Mouse (Mus musculus): ENCODE data around the gene Zdhhc3. TPM values are rescaled to one million over a fixed set of nuclear protein-coding genes. Genes with fewer than 3 reads are reported as not detected.

Zdhhc3 gene
- polyA plus RNA-seq, 1 experiment, result 320 TPM

- Histone ChIP-seq H3K27me3 (ENCODE audit: control insufficient read depth, insufficient read depth, low read length) (no peaks in the 10 kb centered on the region), H3K4me1 (ENCODE audit: control insufficient read depth, insufficient read depth, insufficient read length, low read length) (no peaks in the 10 kb centered on the region), H3K27ac (ENCODE audit: insufficient read depth, low read depth, low read length) (no peak overlapping the region), H3K4me3 (ENCODE audit: low read depth, low read length) (no peak overlapping the region), H3K36me3 (ENCODE audit: control insufficient read depth, insufficient read depth, low read length) (no peaks in the 10 kb centered on the region)
- TF ChIP-seq CTCF (IDR thresholded peaks at IDR 0.05; ENCODE audit: extremely low read depth, insufficient read length, insufficient replicate concordance, low read depth, low read length) (no peak), POLR2A (IDR thresholded peaks at IDR 0.05; ENCODE audit: low read depth, low read length) (no peak)
Observed at GRCm38 (mm10) chr9:123058724-123059292, 54.2 kb downstream of the Zdhhc3 start.

GRCm38 (mm10) chr9:123047665-123048064 lies 65.3 kb downstream of the Zdhhc3 start:
- H3K36me3 ChIP-seq (ENCODE audit: control insufficient read depth, insufficient read depth, low read length), result no peaks in the 10 kb centered on the region
- WGBS, result 67% methylated on average over 1 of the region's 1 CpGs
- H3K4me3 ChIP-seq (ENCODE audit: low read depth, low read length), result no peak overlapping the region
- H3K27ac ChIP-seq (ENCODE audit: insufficient read depth, low read depth, low read length), result no peak overlapping the region
- TF ChIP-seq POLR2A (IDR thresholded peaks at IDR 0.05; ENCODE audit: low read depth, low read length), result no peak
- no peak for TF ChIP-seq CTCF (IDR thresholded peaks at IDR 0.05; ENCODE audit: extremely low read depth, insufficient read length, insufficient replicate concordance, low read depth, low read length)
- no peaks in the 10 kb centered on the region for H3K27me3 ChIP-seq (ENCODE audit: control insufficient read depth, insufficient read depth, low read length)
- H3K4me1 ChIP-seq (ENCODE audit: control insufficient read depth, insufficient read depth, insufficient read length, low read length), result no peaks in the 10 kb centered on the region

GRCm38 (mm10) chr9:123034426-123034825 lies 78.6 kb downstream of the Zdhhc3 start, which contains the start of gene Tgm4:
Tgm4 (plus strand) TSS chr9:123034726.
- no peak for TF ChIP-seq CTCF (IDR thresholded peaks at IDR 0.05; ENCODE audit: extremely low read depth, insufficient read length, insufficient replicate concordance, low read depth, low read length)
- no peak for TF ChIP-seq POLR2A (IDR thresholded peaks at IDR 0.05; ENCODE audit: low read depth, low read length)
- H3K36me3 ChIP-seq (ENCODE audit: control insufficient read depth, insufficient read depth, low read length), result no peaks in the 10 kb centered on the region
- H3K27ac ChIP-seq (ENCODE audit: insufficient read depth, low read depth, low read length), result no peak within 1 kb of the TSS
- no peaks in the 10 kb centered on the region for H3K27me3 ChIP-seq (ENCODE audit: control insufficient read depth, insufficient read depth, low read length)
- 64% methylated on average over 4 of the region's 4 CpGs for WGBS
- H3K4me1 ChIP-seq (ENCODE audit: control insufficient read depth, insufficient read depth, insufficient read length, low read length), result peaks cover 13% of the 10 kb centered on the region
- H3K4me3 ChIP-seq (ENCODE audit: low read depth, low read length), result no peak within 1 kb of the TSS

- Histone ChIP-seq H3K27me3 (ENCODE audit: control insufficient read depth, insufficient read depth, low read length) (no peaks in the 10 kb centered on the region), H3K4me1 (ENCODE audit: control insufficient read depth, insufficient read depth, insufficient read length, low read length) (peaks cover 13% of the 10 kb centered on the region), H3K36me3 (ENCODE audit: control insufficient read depth, insufficient read depth, low read length) (no peaks in the 10 kb centered on the region), H3K4me3 (ENCODE audit: low read depth, low read length) (no peak overlapping the region), H3K27ac (ENCODE audit: insufficient read depth, low read depth, low read length) (peak overlapping the region; percentile 61)
- 27% methylated on average over 13 of the region's 13 CpGs for WGBS
- TF ChIP-seq CTCF (IDR thresholded peaks at IDR 0.05; ENCODE audit: extremely low read depth, insufficient read length, insufficient replicate concordance, low read depth, low read length) (no peak), POLR2A (IDR thresholded peaks at IDR 0.05; ENCODE audit: low read depth, low read length) (no peak)
Observed at GRCm38 (mm10) chr9:123031496-123032246, 81.3 kb downstream of the Zdhhc3 start.

DNA sequence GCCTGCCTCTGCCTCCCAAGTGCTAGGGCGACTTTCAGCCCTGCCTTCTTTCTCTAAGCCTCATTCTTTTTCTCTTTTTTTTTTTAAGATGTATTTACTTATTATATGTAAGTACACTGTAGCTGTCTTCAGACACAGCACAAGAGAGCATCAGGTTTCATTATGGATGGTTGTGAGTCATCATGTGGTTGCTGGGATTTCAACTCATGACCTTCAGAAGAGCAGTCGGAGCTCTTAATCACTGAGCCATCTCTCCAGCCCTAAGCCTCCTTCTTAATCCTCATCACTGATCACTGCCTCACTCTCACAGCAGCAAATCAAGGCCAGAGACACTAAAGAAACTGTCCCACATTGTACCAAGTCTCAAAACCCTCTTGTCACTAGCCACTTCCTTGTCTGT lies 88.8 kb downstream of the Zdhhc3 start:
- Histone ChIP-seq H3K4me1 (ENCODE audit: control insufficient read depth, insufficient read depth, insufficient read length, low read length) (peaks cover 4% of the 10 kb centered on the region; the same call in 1 of the 2 replicates), H3K27me3 (ENCODE audit: control insufficient read depth, insufficient read depth, low read length) (no peaks in the 10 kb centered on the region), H3K4me3 (ENCODE audit: low read depth, low read length) (no peak overlapping the region), H3K27ac (ENCODE audit: insufficient read depth, low read depth, low read length) (no peak overlapping the region), H3K36me3 (ENCODE audit: control insufficient read depth, insufficient read depth, low read length) (no peaks in the 10 kb centered on the region)
- TF ChIP-seq POLR2A (IDR thresholded peaks at IDR 0.05; ENCODE audit: low read depth, low read length) (no peak), CTCF (IDR thresholded peaks at IDR 0.05; ENCODE audit: extremely low read depth, insufficient read length, insufficient replicate concordance, low read depth, low read length) (no peak)
- 85% methylated on average over 2 of the region's 2 CpGs for WGBS

DNA sequence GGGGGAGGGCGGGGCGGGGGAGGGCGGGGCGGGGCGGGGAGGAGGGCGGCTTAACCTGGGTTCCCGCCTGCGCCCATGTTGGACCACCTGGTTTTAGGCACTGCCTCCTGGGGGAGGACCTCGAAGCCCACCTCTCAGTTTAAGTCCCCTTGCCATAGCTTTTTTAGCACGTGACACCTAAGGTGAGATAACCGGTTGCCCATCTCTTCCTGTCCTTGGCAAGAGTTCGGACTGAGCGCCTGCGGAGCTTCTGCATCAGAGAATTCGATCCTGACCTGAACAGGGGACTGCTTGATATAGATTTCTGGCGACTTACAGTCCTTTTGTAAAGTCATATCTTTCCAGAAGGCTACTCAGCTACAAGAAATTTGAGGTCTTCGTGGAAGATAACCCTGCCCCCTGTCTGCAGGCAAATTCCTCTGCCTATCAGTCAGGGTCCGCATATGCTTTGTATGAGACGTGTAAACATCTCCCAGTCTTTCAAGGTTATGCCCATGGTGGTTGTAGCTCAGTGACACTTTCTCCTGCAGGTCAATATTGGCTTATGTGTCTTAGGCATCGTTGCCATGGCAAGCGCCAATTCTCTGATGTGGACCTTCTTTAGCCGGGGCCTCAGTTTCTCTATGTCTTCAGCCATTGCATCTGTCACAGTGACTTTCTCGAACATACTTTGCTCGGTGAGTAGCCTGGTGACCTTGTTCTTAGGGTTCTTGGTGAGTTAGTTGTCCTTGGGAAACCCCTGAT lies 91.2 kb downstream of the Zdhhc3 start:
- Histone ChIP-seq H3K27ac (ENCODE audit: insufficient read depth, low read depth, low read length) (no peak overlapping the region), H3K36me3 (ENCODE audit: control insufficient read depth, insufficient read depth, low read length) (no peaks in the 10 kb centered on the region; the same call in 1 of the 2 replicates), H3K4me3 (ENCODE audit: low read depth, low read length) (peak overlapping the region; percentile 68), H3K27me3 (ENCODE audit: control insufficient read depth, insufficient read depth, low read length) (no peaks in the 10 kb centered on the region), H3K4me1 (ENCODE audit: control insufficient read depth, insufficient read depth, insufficient read length, low read length) (peaks cover 4% of the 10 kb centered on the region; the same call in 1 of the 2 replicates)
- 27% methylated on average over 19 of the region's 24 CpGs for WGBS
- TF ChIP-seq CTCF (IDR thresholded peaks at IDR 0.05; ENCODE audit: extremely low read depth, insufficient read length, insufficient replicate concordance, low read depth, low read length) (no peak), POLR2A (IDR thresholded peaks at IDR 0.05; ENCODE audit: low read depth, low read length) (no peak)
